ENCODE assay signal across 11 mouse cellular contexts in genomic region chr11:85270631-85271030, GRCm38 (mm10). TPM values are rescaled to one million over a fixed set of nuclear protein-coding genes. Genes with fewer than 3 reads are reported as not detected.
DNase-seq lines count a peak whose midpoint lies in the region; ATAC-seq and TF ChIP-seq lines count a peak whose summit lies in the region.
"Had no signal": no experiment of that assay in that cellular context is flagged by ENCODE, and none has a peak within 500 bp of the region (broad histone marks: within the 10 kb centered on the region; RNA-seq: fewer than 3 reads in every experiment).

No protein-coding gene starts in this region.

- peak; percentile 18 to 28 for DNase-seq in heart, adult 2 months
- no peak for DNase-seq in heart, adult 8-10 months (ENCODE audit: low spot score)
- peak; percentile 15 for DNase-seq in right cerebral cortex, postnatal 14 days
- no peak for DNase-seq in right cerebral cortex, adult 18-20 months
- DNase-seq in c-Kit-positive CD71-positive TER-119-positive erythroid progenitor cells, embryonic 14.5 days (ENCODE audit: low spot score) = peak; percentile 73
- peak; percentile 78 for DNase-seq in kidney, adult 9 months
- DNase-seq in yolk sac, embryonic 10.5 days (ENCODE audit: low spot score) = no peak

- no peak for TF ChIP-seq EP300 in heart, adult 2 months (IDR thresholded peaks at IDR 0.05; ENCODE audit: insufficient read depth, low read depth, low read length)

- intact Hi-C loops in heart, adult 2 months (cut with DNase I) = loop anchor here (2.0 kb wide), 1 partner anchor 64 kb away; no protein-coding TSS in a partner anchor

- H3K9ac ChIP-seq in heart, adult 2 months (ENCODE audit: low read depth, low read length) = no peak overlapping the region
- H3K9ac ChIP-seq: embryonic facial prominence, embryonic 13.5 days; limb, embryonic 13.5 days; stomach, embryonic 15.5 days had no signal

- no peaks in the 10 kb centered on the region for H3K36me3 ChIP-seq in heart, adult 2 months (ENCODE audit: control insufficient read depth, insufficient read depth, low read length)
- H3K36me3 ChIP-seq: embryonic facial prominence, embryonic 13.5 days; limb, embryonic 13.5 days; stomach, embryonic 15.5 days had no signal

- ATAC-seq in monocyte, adult 5-6 weeks (replicated peaks; ENCODE audit: insufficient number of reproducible peaks, low FRiP score, low TSS enrichment, poor library complexity, severe bottlenecking) = peak; percentile 63; the same call in 1 of the 2 replicates

- H3K27me3 ChIP-seq in heart, adult 2 months (ENCODE audit: control insufficient read depth, insufficient read depth, low read length) = no peaks in the 10 kb centered on the region
- H3K27me3 ChIP-seq: embryonic facial prominence, embryonic 13.5 days; limb, embryonic 13.5 days; stomach, embryonic 15.5 days had no signal

- H3K4me1 ChIP-seq in heart, adult 2 months (ENCODE audit: control insufficient read depth, insufficient read depth, low read length) = no peaks in the 10 kb centered on the region
- H3K4me1 ChIP-seq: embryonic facial prominence, embryonic 13.5 days; limb, embryonic 13.5 days; stomach, embryonic 15.5 days had no signal

- no peak for TF ChIP-seq POLR2A in heart, adult 2 months (IDR thresholded peaks at IDR 0.05; ENCODE audit: insufficient read depth, low read depth, low read length)

- no peaks in the 10 kb centered on the region for H3K79me2 ChIP-seq in heart, adult 2 months (replicated peaks; ENCODE audit: control insufficient read depth, insufficient read depth, low read length)

- WGBS in heart, adult 2 months = 52% methylated on average over 3 of the region's 3 CpGs

- peak; percentile 76 for TF ChIP-seq CTCF in heart, adult 2 months (IDR thresholded peaks at IDR 0.05)

- no peak overlapping the region for H3K27ac ChIP-seq in heart, adult 2 months
- H3K27ac ChIP-seq: embryonic facial prominence, embryonic 13.5 days; limb, embryonic 13.5 days; stomach, embryonic 15.5 days had no signal

- H3K4me3 ChIP-seq in heart, adult 2 months = no peak overlapping the region
- H3K4me3 ChIP-seq: embryonic facial prominence, embryonic 13.5 days; limb, embryonic 13.5 days; stomach, embryonic 15.5 days had no signal

RNA-seq across cellular contexts. Expression of gene Appbp2, which starts 35.7 kb away (rescaled TPM):
- 10 to 100 TPM; 14.6 to 16.1 TPM for total RNA-seq in heart, adult 2 months (2021)
- 6.8 and 12.0 TPM in 2 replicates for polyA plus RNA-seq in heart, adult 2 months (2012; rRNA removed)
- total RNA-seq in heart, adult 8-10 months (2022) = 10 to 100 TPM; 13.9 to 15.4 (median 15.3) TPM
- 17.1 to 25.7 TPM (median 21.6 TPM) in 3 replicates for total RNA-seq in monocyte, adult 5-6 weeks (2017)

RNA-seq across cellular contexts. Expression of gene Ppm1d, which starts 40.4 kb away (rescaled TPM):
- 10 to 100 TPM in 1 of 2 experiments, 1 to 10 TPM in 1; 6.8 to 10.2 TPM for total RNA-seq in heart, adult 2 months (2021)
- polyA plus RNA-seq in heart, adult 2 months (2012; rRNA removed) = 2.9 and 5.7 TPM in 2 replicates
- total RNA-seq in heart, adult 8-10 months (2022) = 1 to 10 TPM; 6.8 to 8.9 (median 8.0) TPM
- total RNA-seq in monocyte, adult 5-6 weeks (2017) = 15.4 to 21.7 TPM (median 15.4 TPM) in 3 replicates

Comparison
In these comparisons a context has a peak if more than half of its experiments do, and no peak if none do; other contexts are left out.
1. DNase-seq: peak in heart, adult 2 months (2 of 2), right cerebral cortex, postnatal 14 days (single experiment), c-Kit-positive CD71-positive TER-119-positive erythroid progenitor cells, embryonic 14.5 days (single experiment) and kidney, adult 9 months (single experiment); none in heart, adult 8-10 months (single experiment), right cerebral cortex, adult 18-20 months (single experiment) and yolk sac, embryonic 10.5 days (single experiment).